Mouse (Mus musculus) limb, embryonic 14.5 days (tissue): Measurements from ENCODE around the gene Chsy1. TPM values are rescaled to one million over a fixed set of nuclear protein-coding genes. Genes with fewer than 3 reads are reported as not detected.
A peak's percentile ranks its signal among the peaks of the same experiment; 100 is the strongest.

Experiments used
- ATAC-seq: fragments of 200-750 bp; cut with Nextera tagmentation; 2 replicates; pipeline ENCODE4 v1.8.0; 2017; ENCODE audit warnings: low read depth, moderate number of reproducible peaks, moderate TSS enrichment; ENCODE audit not compliant: low FRiP score
- DNase-seq: peaks from one replicate; pipeline ENCODE4 v3.0.0-alpha.2; 2015; ENCODE audit warnings: low spot score
- H3K27ac ChIP-seq: fragments of 300-500 bp; sonication (generic); replicated peaks from 2 replicates; pipeline ENCODE4 v1.5.1; 2014; ENCODE audit warnings: low read depth, mild to moderate bottlenecking, low read length, moderate library complexity, mixed read lengths
- H3K27me3 ChIP-seq: fragments of 300-500 bp; sonication (generic); 2 replicates; pipeline ENCODE4 v1.6.1; 2014; ENCODE audit warnings: low read length, mixed read lengths; ENCODE audit not compliant: control insufficient read depth, insufficient read depth
- H3K36me3 ChIP-seq: fragments of 300-500 bp; sonication (generic); 2 replicates; pipeline ENCODE4 v1.6.1; 2014; ENCODE audit warnings: mild to moderate bottlenecking, low read length, moderate library complexity, mixed read lengths; ENCODE audit not compliant: control insufficient read depth, insufficient read depth
- H3K4me1 ChIP-seq: fragments of 300-500 bp; sonication (generic); 2 replicates; pipeline ENCODE4 v1.6.1; 2014; ENCODE audit warnings: antibody characterized with exemption, low read length, mixed read lengths; ENCODE audit not compliant: control insufficient read depth, insufficient read depth
- H3K4me2 ChIP-seq: fragments of 300-500 bp; sonication (generic); replicated peaks from 2 replicates; pipeline ENCODE4 v1.6.1; 2014; ENCODE audit warnings: low read depth, mild to moderate bottlenecking, low read length, moderate library complexity; ENCODE audit not compliant: severe bottlenecking
- H3K4me3 ChIP-seq: fragments of 300-500 bp; sonication (generic); replicated peaks from 2 replicates; pipeline ENCODE4 v1.5.1; 2014; ENCODE audit warnings: low read length
- H3K9ac ChIP-seq: fragments of 300-500 bp; sonication (generic); 2 replicates; pipeline ENCODE4 v1.6.1; 2014; ENCODE audit warnings: mild to moderate bottlenecking, low read depth, low read length, moderate library complexity; ENCODE audit not compliant: severe bottlenecking
- H3K9me3 ChIP-seq: fragments of 300-500 bp; sonication (generic); 2 replicates; pipeline ENCODE4 v1.6.1; 2016; ENCODE audit warnings: low read length; ENCODE audit not compliant: control insufficient read depth
- POLR2A ChIP-seq: fragments of 200-500 bp; IDR thresholded peaks from 2 replicates; pipeline ENCODE4 v1.8.0; 2012; ENCODE audit warnings: inconsistent platforms, mild to moderate bottlenecking, moderate library complexity, borderline replicate concordance; ENCODE audit not compliant: insufficient read depth, insufficient read length; ENCODE audit errors: extremely low read depth
- WGBS: fragments of 180-500 bp; shearing (Covaris S2); extraction: QIAGEN DNeasy Blood & Tissue Kit; methylation state at CpG from one replicate; pipeline ENCODE4 v1.1.7; 2014; 5-methylcytosine and 5-hydroxymethylcytosine counted together
- polyA plus RNA-seq, 2 experiments: library from polyadenylated mRNA; depleted of rRNA in 1 of 2; stranded (reverse) in 1 of 2; unstranded in 1 of 2; fragments of >200 nt; fragmentation: Nextera tagmentation in 1 of 2; extraction: Ambion mirVana in 1 of 2; gene quantifications; 2 replicates each; pipeline versions ENCODE4 v1.2.1 to v1.2.3; 2012 to 2014

Chsy1 gene
- polyA plus RNA-seq, 2 experiments = 33.3 to 33.6 TPM

GRCm38 (mm10) chr7:66124551-66124968, 15.2 kb downstream of the Chsy1 start:
- H3K4me3 ChIP-seq = no peak overlapping the region
- peaks cover 26% of the 10 kb centered on the region for H3K4me1 ChIP-seq
- no peak overlapping the region for H3K9ac ChIP-seq
- no peak for ATAC-seq
- H3K4me2 ChIP-seq = no peak overlapping the region
- DNase-seq = no peak
- no peaks in the 10 kb centered on the region for H3K9me3 ChIP-seq
- WGBS = 76% methylated on average over 11 of the region's 11 CpGs
- H3K36me3 ChIP-seq = peaks cover 32% of the 10 kb centered on the region; the same call in 1 of the 2 replicates
- H3K27me3 ChIP-seq = no peaks in the 10 kb centered on the region
- TF ChIP-seq POLR2A = no peak
- no peak overlapping the region for H3K27ac ChIP-seq

GRCm38 (mm10) chr7:66125368-66125767, 16.1 kb downstream of the Chsy1 start:
- DNase-seq (no peak), ATAC-seq (no peak)
- 90% methylated on average over 14 of the region's 14 CpGs for WGBS
- Histone ChIP-seq H3K4me3 (no peak overlapping the region), H3K27me3 (no peaks in the 10 kb centered on the region), H3K36me3 (peaks cover 34% of the 10 kb centered on the region), H3K4me1 (peaks cover 24% of the 10 kb centered on the region), H3K4me2 (no peak overlapping the region), H3K9ac (no peak overlapping the region), H3K27ac (no peak overlapping the region), H3K9me3 (no peaks in the 10 kb centered on the region)
- no peak for TF ChIP-seq POLR2A

- no peak overlapping the region for H3K9ac ChIP-seq
- 0 out of 2 replicates have a peak, but pooled peaks have one; percentile 41 for ATAC-seq
- no peak for TF ChIP-seq POLR2A
These were observed 18.8 kb downstream of the Chsy1 start for GRCm38 (mm10) chr7:66127951-66128645.

GRCm38 (mm10) chr7:66128857-66129256, 19.5 kb downstream of the Chsy1 start:
- Histone ChIP-seq H3K4me3 (no peak overlapping the region), H3K27me3 (no peaks in the 10 kb centered on the region), H3K4me1 (peaks cover 4% of the 10 kb centered on the region; the same call in 1 of the 2 replicates), H3K4me2 (no peak overlapping the region), H3K36me3 (peaks cover 45% of the 10 kb centered on the region), H3K9me3 (no peaks in the 10 kb centered on the region), H3K27ac (no peak overlapping the region), H3K9ac (no peak overlapping the region)
- ATAC-seq (no peak), DNase-seq (no peak)
- WGBS = 50% methylated on average over 3 of the region's 3 CpGs
- TF ChIP-seq POLR2A = no peak

More at GRCm38 (mm10) chr7:66127951-66128645, 18.8 kb downstream of the Chsy1 start:
- Histone ChIP-seq H3K27ac (no peak overlapping the region), H3K36me3 (peaks cover 45% of the 10 kb centered on the region), H3K4me1 (peaks cover 4% of the 10 kb centered on the region; the same call in 1 of the 2 replicates), H3K9me3 (no peaks in the 10 kb centered on the region), H3K27me3 (no peaks in the 10 kb centered on the region), H3K4me3 (no peak overlapping the region), H3K4me2 (no peak overlapping the region)
- WGBS = 58% methylated on average over 4 of the region's 4 CpGs
- no peak for DNase-seq

GRCm38 (mm10) chr7:66130296-66130695, 21.0 kb downstream of the Chsy1 start:
- Histone ChIP-seq H3K36me3 (peaks cover 42% of the 10 kb centered on the region), H3K4me2 (no peak overlapping the region), H3K4me3 (no peak overlapping the region), H3K9ac (no peak overlapping the region), H3K27ac (no peak overlapping the region), H3K4me1 (peaks cover 6% of the 10 kb centered on the region; the same call in 1 of the 2 replicates), H3K9me3 (no peaks in the 10 kb centered on the region), H3K27me3 (no peaks in the 10 kb centered on the region)
- TF ChIP-seq POLR2A = no peak
- DNase-seq (no peak), ATAC-seq (no peak)
- whole genome bisulfite sequencing = 90% methylated on average over 2 of the region's 2 CpGs
